Mouse (Mus musculus): ENCODE data around the gene Apbb2.

DNA sequence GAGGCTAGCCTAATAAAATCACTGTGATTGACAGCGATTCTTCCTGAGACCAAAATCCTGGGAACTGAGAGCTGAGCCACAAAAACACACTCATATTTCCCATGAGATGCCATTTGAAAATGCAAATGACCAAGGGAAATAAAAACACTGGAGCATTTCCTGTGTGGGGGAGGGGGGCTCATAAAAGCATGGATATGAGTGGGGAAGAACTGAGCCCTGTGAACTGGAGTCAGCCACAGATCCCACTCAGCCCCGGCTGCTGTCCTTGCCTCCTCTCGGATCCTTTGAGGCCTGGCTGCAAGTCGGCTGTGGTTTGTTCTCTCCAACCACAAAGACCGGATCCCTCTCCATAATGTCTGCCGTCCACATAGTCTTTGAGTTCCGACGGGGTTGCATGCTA lies 91.5 kb downstream of the Apbb2 start:
- no peak for TF ChIP-seq POLR2A (IDR thresholded peaks at IDR 0.05; ENCODE audit: borderline replicate concordance, insufficient read depth, low read length)
- TF ChIP-seq CTCF (IDR thresholded peaks at IDR 0.05; ENCODE audit: borderline replicate concordance, insufficient read depth, low read depth, low read length): no peak
